Mouse (Mus musculus) lung, adult 2 months (tissue): ENCODE results near the gene Myoc.

Source experiments
- CTCF ChIP-seq: fragments of 200-500 bp; IDR thresholded peaks from 2 replicates; pipeline ENCODE4 v1.5.1; 2011; ENCODE audit warnings: mild to moderate bottlenecking, low read length, control low read depth; ENCODE audit not compliant: insufficient read depth
- POLR2A ChIP-seq: fragments of 200-500 bp; IDR thresholded peaks from 2 replicates; pipeline ENCODE4 v1.6.1; 2011; ENCODE audit warnings: low read depth, mild to moderate bottlenecking, control low read depth, low read length, borderline replicate concordance; ENCODE audit errors: extremely low read depth

DNA sequence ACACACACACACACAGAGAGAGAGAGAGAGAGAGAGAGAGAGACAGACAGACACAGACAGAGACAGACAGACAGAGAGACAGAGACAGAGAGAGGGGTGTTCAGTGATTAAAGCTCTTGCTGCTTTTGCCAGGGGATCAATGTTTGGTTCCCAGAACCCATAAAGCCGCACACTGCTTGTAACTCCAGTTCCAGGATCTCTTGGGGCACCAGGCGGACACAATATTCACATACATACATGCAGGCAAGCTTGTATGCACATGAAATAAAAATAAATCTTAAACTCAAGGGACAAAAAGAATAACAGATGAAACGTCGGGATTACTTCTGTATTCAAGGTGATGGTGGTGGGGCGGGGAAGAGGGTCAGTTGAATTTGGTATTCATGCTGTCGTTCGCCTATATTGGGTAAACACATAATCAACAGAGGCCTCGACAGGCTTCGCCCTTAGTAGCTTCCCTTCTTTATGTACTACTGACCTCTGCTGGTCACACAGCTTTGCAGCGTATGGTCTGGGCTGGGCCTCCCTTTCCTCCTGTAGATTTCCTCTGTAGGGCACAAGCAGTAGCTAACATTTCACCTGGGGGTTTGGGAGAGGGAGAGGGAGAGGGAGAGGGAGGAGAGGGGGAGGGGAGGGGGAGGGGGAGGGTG, 26.0 kb downstream of the Myoc start:
- TF ChIP-seq CTCF (peak; percentile 90), POLR2A (no peak)
